Mouse (Mus musculus) intestine, embryonic 14.5 days (tissue): ENCODE data around the gene Glod4. TPM values are rescaled to one million over a fixed set of nuclear protein-coding genes. Genes with fewer than 3 reads are reported as not detected.

Source experiments
- ATAC-seq: fragments of 200-750 bp; cut with Nextera tagmentation; replicated peaks from 2 replicates; pipeline ENCODE4 v1.8.0; 2017; ENCODE audit warnings: low read depth, moderate number of reproducible peaks, moderate TSS enrichment, moderate library complexity; ENCODE audit not compliant: low FRiP score, low TSS enrichment
- DNase-seq: peaks from one replicate; pipeline ENCODE4 v3.0.0-alpha.2; 2018; ENCODE audit warnings: low spot score
- H3K27ac ChIP-seq: fragments of 300-500 bp; sonication (generic); 2 replicates; pipeline ENCODE4 v1.5.1; 2014; ENCODE audit warnings: low read depth, mild to moderate bottlenecking, control low read depth
- H3K27me3 ChIP-seq: fragments of 300-500 bp; sonication (generic); replicated peaks from 2 replicates; pipeline ENCODE4 v1.6.1; 2014; ENCODE audit warnings: low read length, control low read depth; ENCODE audit not compliant: control insufficient read depth, insufficient read depth
- H3K36me3 ChIP-seq: fragments of 300-500 bp; sonication (generic); 2 replicates; pipeline ENCODE4 v1.6.1; 2014; ENCODE audit warnings: low read length, control low read depth; ENCODE audit not compliant: control insufficient read depth, insufficient read depth
- H3K4me1 ChIP-seq: fragments of 300-500 bp; sonication (generic); replicated peaks from 2 replicates; pipeline ENCODE4 v1.6.1; 2014; ENCODE audit warnings: low read length, control low read depth, mixed read lengths; ENCODE audit not compliant: control insufficient read depth, insufficient read depth
- H3K4me2 ChIP-seq: fragments of 300-500 bp; sonication (generic); 2 replicates; pipeline ENCODE4 v1.6.1; 2014; ENCODE audit warnings: low read length
- H3K4me3 ChIP-seq: fragments of 300-500 bp; sonication (generic); 2 replicates; pipeline ENCODE4 v1.5.1; 2014; ENCODE audit warnings: low read depth, low read length, control low read depth, mixed read lengths
- H3K9ac ChIP-seq: fragments of 300-500 bp; sonication (generic); 2 replicates; pipeline ENCODE4 v1.6.1; 2014; ENCODE audit warnings: mild to moderate bottlenecking, low read length
- H3K9me3 ChIP-seq: fragments of 300-500 bp; sonication (generic); 2 replicates; pipeline ENCODE4 v1.6.1; 2016; ENCODE audit warnings: low read length, control low read depth; ENCODE audit not compliant: control insufficient read depth
- WGBS: fragments of 180-500 bp; shearing (Covaris S2); extraction: QIAGEN DNeasy Blood & Tissue Kit; methylation state at CpG from one replicate; pipeline ENCODE4 v1.1.7; 2014; 5-methylcytosine and 5-hydroxymethylcytosine counted together
- polyA plus RNA-seq: library from polyadenylated mRNA; unstranded; fragments of >200 nt; fragmentation: Nextera tagmentation; extraction: Ambion mirVana; gene quantifications from 2 replicates; pipeline ENCODE4 v1.2.1, GENCODE M21; 2014

The Glod4 gene
- polyA plus RNA-seq, 1 experiment from 2014 or later, result 147 TPM

DNA sequence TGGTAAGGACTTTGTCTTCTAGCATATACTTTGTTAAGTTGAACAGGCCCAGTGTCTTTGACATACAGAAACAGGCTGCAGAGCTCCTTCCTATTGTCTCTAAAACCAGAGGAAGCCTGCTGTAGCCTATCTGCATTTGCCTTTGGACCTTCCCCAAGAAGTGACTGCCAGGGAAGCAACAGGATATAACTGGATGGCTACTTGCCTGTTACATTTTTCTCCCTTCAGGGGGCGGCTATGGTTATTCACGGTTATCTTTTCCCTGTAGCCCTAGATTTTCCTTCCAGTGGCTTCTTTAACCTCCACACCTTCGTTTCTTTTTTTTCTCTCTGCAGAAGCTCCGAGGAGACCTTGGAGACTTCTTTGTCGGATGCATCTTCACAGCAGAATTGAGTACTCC is 36.7 kb downstream of the Glod4 start:
- no peak for DNase-seq
- H3K4me3 ChIP-seq, result no peak overlapping the region
- 90% methylated on average over 5 of the region's 5 CpGs for WGBS
- H3K4me1 ChIP-seq, result peaks cover 5% of the 10 kb centered on the region; the same call in 1 of the 2 replicates
- H3K27ac ChIP-seq, result no peak overlapping the region
- no peak overlapping the region for H3K4me2 ChIP-seq
- H3K27me3 ChIP-seq, result no peaks in the 10 kb centered on the region
- H3K9ac ChIP-seq, result no peak overlapping the region
- no peaks in the 10 kb centered on the region for H3K9me3 ChIP-seq
- peaks cover 65% of the 10 kb centered on the region for H3K36me3 ChIP-seq
- no peak for ATAC-seq

DNA sequence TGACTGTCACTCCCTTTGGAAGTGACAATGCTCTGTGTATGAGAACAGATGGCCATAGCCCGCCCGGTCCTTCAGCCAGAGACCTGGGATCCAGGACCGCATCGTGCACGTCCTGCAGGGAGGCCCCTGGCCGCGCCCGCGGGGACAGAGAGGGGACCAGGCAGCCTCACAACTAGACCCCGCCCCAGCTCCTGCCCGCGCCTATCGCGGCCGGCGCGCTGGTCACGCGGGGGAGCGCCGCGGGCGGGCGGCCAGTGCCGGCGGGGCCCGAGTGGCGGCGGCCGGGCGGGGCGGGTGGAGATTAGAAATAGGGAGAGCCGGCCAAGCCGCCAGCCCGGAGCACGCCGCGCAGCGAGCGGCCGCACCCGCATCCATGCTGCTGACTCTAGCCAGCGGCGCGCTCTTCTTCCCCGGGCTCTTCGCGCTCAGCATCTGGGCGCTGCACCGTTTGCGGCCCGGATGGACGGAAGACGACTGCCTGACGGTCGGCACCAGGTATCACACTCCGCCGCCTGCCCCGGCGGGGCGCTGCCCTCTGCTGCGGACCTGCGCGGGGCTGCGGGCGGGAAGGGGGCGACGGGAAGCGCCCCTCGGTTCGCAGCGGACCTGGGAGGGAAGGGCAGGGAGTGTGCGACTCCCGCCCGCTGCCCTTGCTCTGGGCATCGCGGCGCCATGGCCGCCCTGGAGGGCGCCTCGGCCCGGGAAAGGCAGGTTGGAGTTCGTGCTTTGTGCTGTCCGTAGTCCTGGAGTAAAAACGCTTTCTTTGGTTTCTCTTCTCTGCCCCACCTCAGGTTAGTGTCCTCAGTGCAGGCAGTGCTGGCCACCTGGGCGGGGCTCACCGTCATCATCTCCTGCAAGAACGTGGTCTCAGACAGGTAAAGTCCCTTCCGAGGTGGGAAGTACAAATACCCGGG is 41.5 kb downstream of the Glod4 start:
- peak; percentile 95 for ATAC-seq
- H3K9me3 ChIP-seq, result no peaks in the 10 kb centered on the region
- DNase-seq, result peak; percentile 86
- peaks cover 27% of the 10 kb centered on the region for H3K36me3 ChIP-seq
- peak overlapping the region; percentile 85 for H3K27ac ChIP-seq
- peak overlapping the region; percentile 90 for H3K9ac ChIP-seq
- peak overlapping the region; percentile 79 for H3K4me2 ChIP-seq
- peak overlapping the region; percentile 89 for H3K4me3 ChIP-seq
- peaks cover 13% of the 10 kb centered on the region; the same call in 1 of the 2 replicates for H3K4me1 ChIP-seq
- H3K27me3 ChIP-seq, result no peaks in the 10 kb centered on the region
- WGBS, result under 1% methylated on average over 86 of the region's 90 CpGs

DNA sequence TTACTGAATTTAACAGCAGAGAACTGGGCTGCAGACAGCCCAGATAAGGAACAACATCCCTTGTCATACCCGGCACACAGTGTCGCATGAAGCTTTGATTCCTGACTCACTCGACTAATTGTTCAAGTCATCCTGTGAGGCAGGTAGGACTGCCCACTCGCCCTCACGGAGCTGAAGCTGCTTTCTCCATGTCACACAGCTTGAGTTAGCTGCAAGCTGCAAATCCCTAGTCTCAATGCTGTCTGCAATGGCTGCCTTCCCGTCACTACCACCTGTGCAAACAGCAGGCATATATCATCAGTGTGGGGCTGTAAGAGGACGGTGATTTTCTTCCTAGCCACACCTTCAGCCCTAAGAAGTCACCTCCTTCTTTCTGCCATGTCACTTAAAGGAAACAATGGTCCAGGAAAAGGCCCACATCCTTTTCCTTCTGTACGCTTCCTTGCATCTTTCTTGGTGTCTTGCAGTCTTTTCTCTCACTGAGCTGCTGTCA is 46.5 kb downstream of the Glod4 start:
- peak overlapping the region; percentile 83 for H3K27ac ChIP-seq
- H3K27me3 ChIP-seq, result no peaks in the 10 kb centered on the region
- H3K4me2 ChIP-seq, result peak overlapping the region; percentile 2; the same call in 1 of the 2 replicates
- peak; percentile 61 for DNase-seq
- H3K9me3 ChIP-seq, result no peaks in the 10 kb centered on the region
- H3K4me3 ChIP-seq, result no peak overlapping the region
- peak; percentile 33; the same call in 1 of the 2 replicates for ATAC-seq
- H3K9ac ChIP-seq, result peak overlapping the region; percentile 15
- 0 out of 2 replicates have a peak, but pooled peaks cover 7% of the 10 kb centered on the region for H3K4me1 ChIP-seq
- WGBS, result 45% methylated on average over 8 of the region's 8 CpGs
- H3K36me3 ChIP-seq, result no peaks in the 10 kb centered on the region

DNA sequence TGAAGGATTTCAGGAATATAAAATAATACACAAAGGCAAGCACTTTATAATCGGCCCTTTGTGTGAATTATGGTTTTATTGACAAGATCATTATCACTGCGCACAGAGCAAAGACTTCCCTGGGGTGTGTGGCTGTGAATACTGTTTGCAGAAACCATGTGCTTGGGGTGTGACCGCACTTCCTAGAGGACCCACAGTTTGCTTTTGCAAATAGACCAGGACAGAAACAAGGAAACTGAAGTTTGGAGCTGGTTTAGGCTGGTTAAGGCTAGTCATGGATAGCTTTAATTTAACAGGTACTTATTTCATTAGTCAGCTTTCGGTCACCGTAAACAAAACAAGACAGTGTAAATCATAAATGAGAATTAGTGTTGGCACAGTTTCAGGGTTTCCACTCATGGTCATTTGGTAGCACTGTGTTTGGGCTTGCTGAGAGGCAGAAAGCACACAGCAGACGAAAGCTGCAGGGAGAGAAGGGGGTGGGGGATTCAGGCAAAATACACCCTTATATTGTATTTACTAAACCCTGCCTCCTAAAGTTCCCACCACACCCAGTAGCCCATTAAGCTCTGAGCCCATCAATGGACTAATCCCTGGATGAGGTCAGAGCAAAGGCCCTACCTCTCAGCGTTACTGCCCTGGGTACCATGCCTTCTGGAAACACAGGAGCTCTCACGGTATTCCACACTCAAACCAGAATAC is 47.1 kb downstream of the Glod4 start:
- Histone ChIP-seq H3K27me3 (no peaks in the 10 kb centered on the region), H3K4me1 (0 out of 2 replicates have a peak, but pooled peaks cover 7% of the 10 kb centered on the region), H3K9ac (peak overlapping the region; percentile 15), H3K4me3 (no peak overlapping the region), H3K36me3 (no peaks in the 10 kb centered on the region), H3K9me3 (no peaks in the 10 kb centered on the region), H3K27ac (peak overlapping the region; percentile 83), H3K4me2 (peak overlapping the region; percentile 2; the same call in 1 of the 2 replicates)
- DNase-seq (peak; percentile 55), ATAC-seq (peak; percentile 84)
- 53% methylated on average over 8 of the region's 8 CpGs for WGBS

GRCm38 (mm10) chr11:76186908-76187307 is 56.6 kb downstream of the Glod4 start:
- Histone ChIP-seq H3K36me3 (no peaks in the 10 kb centered on the region), H3K4me1 (no peaks in the 10 kb centered on the region), H3K4me3 (no peak overlapping the region), H3K9me3 (no peaks in the 10 kb centered on the region), H3K27ac (no peak overlapping the region), H3K9ac (no peak overlapping the region), H3K4me2 (no peak overlapping the region), H3K27me3 (no peaks in the 10 kb centered on the region)
- 86% methylated on average over 6 of the region's 6 CpGs for WGBS
- ATAC-seq (no peak), DNase-seq (no peak)

GRCm38 (mm10) chr11:76183745-76184144 is 59.8 kb downstream of the Glod4 start:
- H3K4me3 ChIP-seq, result no peak overlapping the region
- no peaks in the 10 kb centered on the region for H3K27me3 ChIP-seq
- peaks cover 4% of the 10 kb centered on the region; the same call in 1 of the 2 replicates for H3K4me1 ChIP-seq
- H3K9me3 ChIP-seq, result no peaks in the 10 kb centered on the region
- DNase-seq, result no peak
- no peak overlapping the region for H3K9ac ChIP-seq
- WGBS, result 82% methylated on average over 4 of the region's 4 CpGs
- no peaks in the 10 kb centered on the region for H3K36me3 ChIP-seq
- H3K27ac ChIP-seq, result no peak overlapping the region
- ATAC-seq, result no peak
- no peak overlapping the region for H3K4me2 ChIP-seq

- H3K9ac ChIP-seq, result peak overlapping the region; percentile 65
- 0 out of 2 replicates have a peak, but pooled peaks cover 8% of the 10 kb centered on the region for H3K36me3 ChIP-seq
- no peak for ATAC-seq
- no peak overlapping the region for H3K27ac ChIP-seq
- H3K4me2 ChIP-seq, result peak overlapping the region; percentile 94
- WGBS, result 18% methylated on average over 7 of the region's 7 CpGs
- H3K4me3 ChIP-seq, result peak overlapping the region; percentile 72
- peaks cover 10% of the 10 kb centered on the region for H3K4me1 ChIP-seq
- H3K9me3 ChIP-seq, result no peaks in the 10 kb centered on the region
- no peaks in the 10 kb centered on the region for H3K27me3 ChIP-seq
- no peak for DNase-seq
Measured at GRCm38 (mm10) chr11:76180146-76180540, 63.4 kb downstream of the Glod4 start.

GRCm38 (mm10) chr11:76179495-76180145 is 63.9 kb downstream of the Glod4 start, which contains the start of the genes Vps53 and Fam57a:
Vps53 (minus strand) TSS chr11:76179647.
Fam57a (plus strand) TSS chr11:76179671.
- Histone ChIP-seq H3K4me3 (peak within 1 kb of the TSS; percentile 72), H3K27ac (no peak within 1 kb of the TSS), H3K9me3 (no peaks in the 10 kb centered on the region), H3K27me3 (no peaks in the 10 kb centered on the region), H3K4me2 (peak within 1 kb of the TSS; percentile 94), H3K4me1 (peaks cover 10% of the 10 kb centered on the region), H3K9ac (peak within 1 kb of the TSS; percentile 65), H3K36me3 (0 out of 2 replicates have a peak, but pooled peaks cover 8% of the 10 kb centered on the region)
- DNase-seq (peak; percentile 90), ATAC-seq (peak; percentile 80)
- under 1% methylated on average over 37 of the region's 37 CpGs for WGBS
